Mouse (Mus musculus) ES-E14 (cell line): ENCODE data around the gene Rims1.

ENCODE experiments used
- CHD2 ChIP-seq: IDR thresholded peaks from 2 replicates; pipeline ENCODE4 v1.6.1; 2014; ENCODE audit warnings: mild to moderate bottlenecking, low read depth, low read length, inconsistent platforms
- HCFC1 ChIP-seq: IDR thresholded peaks from 2 replicates; pipeline ENCODE4 v1.6.1; 2012; ENCODE audit warnings: low read length, inconsistent platforms, borderline replicate concordance; ENCODE audit not compliant: insufficient read depth
- MAFK ChIP-seq: IDR thresholded peaks from 2 replicates; pipeline ENCODE4 v1.6.1; 2014; ENCODE audit warnings: mild to moderate bottlenecking, low read depth, low read length, inconsistent platforms; ENCODE audit not compliant: insufficient read depth
- ZC3H11A ChIP-seq: IDR thresholded peaks from 2 replicates; pipeline ENCODE4 v1.6.1; 2012; ENCODE audit warnings: low read depth, mild to moderate bottlenecking, inconsistent platforms, low read length, borderline replicate concordance

- no peak for TF ChIP-seq HCFC1
- no peak for TF ChIP-seq CHD2
- TF ChIP-seq ZC3H11A, result no peak
- TF ChIP-seq MAFK, result no peak
Measured at GRCm38 (mm10) chr1:22252873-22253272, 552.9 kb downstream of the Rims1 start.
